Mouse (Mus musculus): Measurements from ENCODE around the gene 4933407L21Rik. TPM values are rescaled to one million over a fixed set of nuclear protein-coding genes. Genes with fewer than 3 reads are reported as not detected.
"Not testable (repeated sequence)": the region's sequence is repeated elsewhere in the genome, so short reads cannot be mapped to it uniquely, and the experiment has no call there.

Gene 4933407L21Rik
- total RNA-seq, 2 experiments from 2014 or later: 5.2 to 7.7 TPM

DNA sequence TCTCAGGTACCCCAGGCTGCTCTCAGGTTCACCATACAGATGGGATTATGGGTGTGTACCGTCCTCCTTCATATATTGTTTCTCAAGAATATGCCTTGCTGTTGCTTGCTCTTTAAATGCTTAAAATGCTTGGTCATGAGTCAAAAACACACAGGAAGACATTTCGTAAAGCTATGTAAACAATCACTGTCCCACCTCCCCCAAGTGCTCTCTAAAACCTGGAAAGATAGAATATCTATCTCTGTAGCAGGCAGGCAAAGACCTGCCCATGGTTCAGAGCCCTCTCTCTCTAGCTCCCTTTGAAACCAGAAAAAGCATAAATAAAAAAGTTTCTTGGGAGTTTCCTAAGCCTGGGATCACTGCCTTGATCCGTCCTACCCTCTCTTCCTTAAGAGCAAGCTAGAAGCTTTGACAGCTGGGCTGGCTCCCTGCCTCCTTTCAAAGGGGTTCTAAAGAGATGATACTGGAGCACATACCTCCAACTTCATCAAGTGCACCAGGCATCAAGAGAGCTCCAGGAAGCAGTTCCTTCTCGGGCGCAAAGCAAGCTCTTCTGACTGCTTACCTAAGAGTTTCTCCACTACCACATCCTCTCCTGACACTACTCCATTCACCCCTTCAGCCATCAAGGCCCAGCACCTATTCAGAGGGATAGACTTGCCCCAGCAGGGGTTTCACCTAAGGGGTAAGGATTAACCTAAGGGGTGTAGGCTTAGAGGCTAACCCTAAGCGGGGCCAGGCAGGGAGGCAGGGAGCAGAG, 31.0 kb downstream of the 4933407L21Rik start:
- no peak for DNase-seq (ENCODE audit: low spot score in 2 of 2)

DNA sequence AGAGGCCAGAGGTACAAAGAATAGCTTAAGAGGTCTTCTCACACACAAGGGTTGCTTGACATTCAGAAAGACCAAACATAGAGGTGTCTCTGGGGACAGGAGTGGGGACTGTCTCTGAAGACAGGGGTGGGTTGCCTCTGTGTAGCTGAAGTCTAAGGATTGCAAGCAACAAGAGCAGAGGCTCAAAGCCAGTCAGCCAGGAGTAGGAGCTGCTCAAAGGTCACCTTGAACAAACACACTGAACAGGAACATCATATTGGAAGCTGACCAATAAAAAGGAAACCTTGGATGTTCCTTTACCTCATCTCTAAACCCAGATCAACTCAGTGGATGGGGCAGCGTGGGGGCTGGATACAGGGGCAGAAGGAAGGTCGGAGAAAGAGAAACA, 31.6 kb downstream of the 4933407L21Rik start:
- DNase-seq (ENCODE audit: low spot score in 2 of 2): no peak

DNA sequence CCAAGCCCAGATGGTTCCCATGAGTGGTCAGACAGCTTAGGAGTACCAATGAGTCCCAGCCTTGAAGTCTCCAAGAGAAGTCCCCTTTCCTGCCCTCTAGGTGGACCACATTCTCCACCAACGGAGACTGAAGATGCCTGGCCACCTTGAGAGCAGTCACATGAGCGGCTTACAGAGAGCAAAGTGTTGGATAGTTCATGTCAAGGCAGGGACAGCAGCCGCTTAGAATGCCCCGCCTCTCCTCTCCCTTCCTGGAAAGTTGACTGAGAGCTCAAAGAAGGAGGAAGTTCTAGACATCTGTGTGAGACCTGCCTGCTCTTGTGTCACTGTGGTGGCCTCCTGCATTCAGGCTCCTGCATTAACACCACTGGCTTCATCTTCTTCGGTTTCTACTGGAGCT, 32.6 kb downstream of the 4933407L21Rik start, which contains the start of gene Gpr55:
Gene Gpr55, minus strand, starts transcription at position 135 of the 400 bp plus-strand sequence.
- no peak for DNase-seq (ENCODE audit: low spot score in 2 of 2)

DNA sequence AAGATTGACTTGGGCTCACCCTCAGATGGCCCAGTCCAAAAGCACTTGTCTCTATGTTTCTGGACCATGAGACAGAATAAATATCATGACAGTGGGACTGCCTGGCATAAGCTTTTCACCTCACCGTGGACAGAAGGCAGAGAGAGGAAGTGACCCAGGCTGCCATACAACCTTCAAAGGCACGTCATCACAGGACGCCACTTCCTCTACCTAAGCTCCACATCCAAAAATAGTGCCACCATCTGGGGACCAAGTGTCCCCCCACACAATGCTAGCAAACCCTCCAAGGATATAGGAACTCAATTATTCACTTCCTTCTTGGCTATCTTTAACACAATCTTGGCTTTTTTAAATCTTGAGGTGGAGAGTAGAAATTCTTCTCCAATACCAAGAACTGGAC, 33.8 kb downstream of the 4933407L21Rik start:
- DNase-seq (ENCODE audit: low spot score in 2 of 2): no peak

DNA sequence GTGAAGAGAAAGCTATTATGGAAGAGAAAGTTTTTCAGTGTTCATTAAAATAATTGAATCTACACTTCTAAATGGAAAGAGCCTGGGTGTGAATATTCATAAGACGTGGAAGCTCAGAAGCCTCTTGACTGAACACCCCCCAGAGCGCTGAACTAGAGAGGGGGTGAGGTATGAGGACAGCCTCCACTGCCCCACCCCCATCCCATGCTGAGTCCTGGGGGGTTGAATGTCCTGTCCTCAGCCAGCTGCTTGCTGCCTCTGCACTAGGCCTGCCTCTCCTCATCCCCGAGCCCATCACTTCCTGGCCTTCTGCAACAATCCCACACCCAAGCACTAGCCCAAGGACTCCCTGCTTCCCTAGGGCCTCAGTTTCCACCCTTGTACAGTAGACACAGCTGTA, 37.6 kb downstream of the 4933407L21Rik start:
- no peak for DNase-seq (ENCODE audit: low spot score in 2 of 2)

DNA sequence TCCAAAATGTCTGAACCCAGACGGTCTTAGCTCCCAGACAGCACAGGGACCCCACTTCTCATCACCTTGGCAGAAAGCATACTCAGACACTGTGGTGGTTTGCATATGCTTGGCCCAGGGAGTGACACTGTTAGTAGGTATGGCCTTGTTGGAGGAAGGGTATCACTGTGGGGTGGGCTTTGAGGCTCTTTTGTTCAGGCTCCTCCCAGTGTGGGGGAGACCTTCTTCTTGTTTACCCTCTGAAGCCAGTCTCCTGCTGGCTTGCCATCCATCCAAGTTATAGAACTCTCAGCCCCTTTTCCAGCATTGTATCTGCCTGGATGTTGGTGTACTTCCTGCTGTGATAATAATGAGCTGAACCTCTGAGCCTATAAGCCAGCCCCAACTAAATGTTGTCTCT, 40.8 kb downstream of the 4933407L21Rik start:
- no peak for DNase-seq (ENCODE audit: low spot score in 2 of 2)

DNA sequence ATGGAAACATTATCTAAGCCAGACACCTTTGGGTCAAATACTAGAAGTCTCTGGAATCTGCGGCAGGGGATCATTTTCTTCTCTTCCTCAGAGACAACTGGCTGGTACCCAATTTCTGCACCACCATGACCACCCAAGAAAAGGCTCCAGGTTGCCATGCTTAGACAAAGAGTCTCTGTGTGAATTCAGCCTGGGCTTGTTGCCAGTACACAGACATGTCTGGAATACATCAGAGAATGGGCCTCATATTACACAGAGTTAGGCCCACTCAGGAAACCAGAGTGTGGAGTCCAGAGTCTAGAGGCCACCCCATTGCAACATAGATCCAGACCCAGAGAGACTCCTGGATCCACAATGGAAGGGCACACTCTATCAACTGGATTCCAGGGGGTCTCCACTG, 41.2 kb downstream of the 4933407L21Rik start:
- DNase-seq (ENCODE audit: low spot score in 2 of 2): no peak

DNA sequence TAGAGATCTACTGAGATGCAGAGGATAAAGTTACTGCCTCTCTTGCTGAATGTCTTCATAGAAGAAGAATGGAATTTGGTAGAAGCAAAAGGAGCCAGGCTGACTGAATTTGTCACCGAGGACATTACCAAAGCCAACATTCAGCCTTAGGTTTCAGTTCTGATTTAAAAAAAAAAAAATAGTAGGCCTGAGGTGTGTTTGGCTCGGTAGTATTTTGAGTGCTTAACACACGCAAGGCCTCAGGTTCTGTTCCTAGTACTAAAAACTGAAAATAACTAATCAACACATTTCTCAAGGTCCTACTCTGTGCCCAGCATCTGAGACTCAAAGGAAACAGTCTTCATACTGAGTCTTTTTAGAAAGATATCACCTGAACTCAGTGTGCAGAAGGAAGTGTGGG, 42.8 kb downstream of the 4933407L21Rik start:
- no peak for DNase-seq (ENCODE audit: low spot score in 2 of 2)

DNA sequence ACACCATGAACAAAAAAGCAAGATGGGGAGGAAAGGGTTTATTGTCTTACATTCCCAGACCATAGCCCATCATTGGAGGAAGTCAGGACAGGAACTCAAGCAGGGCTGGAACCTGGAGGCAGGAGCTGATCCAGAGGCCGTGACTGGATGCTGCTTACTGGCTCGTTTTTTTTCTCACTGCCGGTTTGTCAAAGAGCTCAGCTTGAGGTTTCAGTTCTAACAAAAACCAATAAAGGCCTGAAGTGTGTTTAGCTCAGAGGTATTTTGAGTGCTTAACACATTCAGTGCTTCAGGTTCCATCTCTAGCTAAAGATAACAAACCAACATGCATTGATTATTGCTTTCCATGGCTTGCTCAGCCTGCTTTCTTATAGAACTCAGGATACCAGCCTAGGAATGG, 44.1 kb downstream of the 4933407L21Rik start:
- no peak for DNase-seq (ENCODE audit: low spot score in 2 of 2)

DNA sequence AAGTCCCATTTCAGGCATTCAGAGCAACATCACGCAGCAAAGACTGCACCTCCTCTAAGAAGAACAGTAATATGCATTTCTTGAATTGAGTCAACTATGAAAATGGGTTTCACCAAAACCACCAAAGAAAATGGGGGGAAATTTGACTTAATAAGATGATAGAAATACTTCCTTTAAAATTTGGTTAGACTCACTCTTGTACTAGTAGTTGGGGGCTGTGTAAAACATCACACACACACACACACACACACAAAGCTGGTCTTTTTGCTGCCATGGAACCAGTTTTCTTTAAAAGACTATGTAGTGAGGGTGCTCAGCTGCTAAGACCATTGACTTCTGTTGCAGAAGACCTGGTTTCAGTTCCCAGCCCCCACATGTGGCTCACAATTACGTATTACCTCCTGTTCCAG, 45.2 kb downstream of the 4933407L21Rik start:
- DNase-seq (ENCODE audit: low spot score in 2 of 2): no peak

DNA sequence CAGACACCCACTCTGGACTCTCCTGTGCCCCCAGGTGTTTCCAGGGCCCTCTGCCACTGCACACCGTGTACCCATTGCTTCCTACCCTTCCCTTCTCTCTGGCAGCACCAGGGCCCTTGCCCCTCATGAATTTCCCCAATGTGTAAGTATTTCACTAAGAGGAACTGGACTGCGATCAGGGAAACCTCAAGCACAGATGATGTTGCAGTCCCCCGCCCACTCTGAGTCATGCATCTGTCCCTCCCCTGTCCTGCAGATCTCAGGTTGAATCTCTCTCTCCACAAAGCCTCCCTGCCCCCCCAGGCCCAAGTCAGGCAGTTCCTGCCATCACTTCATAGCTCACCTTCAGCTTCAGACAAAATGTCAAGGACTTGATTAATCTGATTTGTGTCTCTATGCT, 49.4 kb downstream of the 4933407L21Rik start:
- no peak for DNase-seq (ENCODE audit: low spot score in 2 of 2)

DNA sequence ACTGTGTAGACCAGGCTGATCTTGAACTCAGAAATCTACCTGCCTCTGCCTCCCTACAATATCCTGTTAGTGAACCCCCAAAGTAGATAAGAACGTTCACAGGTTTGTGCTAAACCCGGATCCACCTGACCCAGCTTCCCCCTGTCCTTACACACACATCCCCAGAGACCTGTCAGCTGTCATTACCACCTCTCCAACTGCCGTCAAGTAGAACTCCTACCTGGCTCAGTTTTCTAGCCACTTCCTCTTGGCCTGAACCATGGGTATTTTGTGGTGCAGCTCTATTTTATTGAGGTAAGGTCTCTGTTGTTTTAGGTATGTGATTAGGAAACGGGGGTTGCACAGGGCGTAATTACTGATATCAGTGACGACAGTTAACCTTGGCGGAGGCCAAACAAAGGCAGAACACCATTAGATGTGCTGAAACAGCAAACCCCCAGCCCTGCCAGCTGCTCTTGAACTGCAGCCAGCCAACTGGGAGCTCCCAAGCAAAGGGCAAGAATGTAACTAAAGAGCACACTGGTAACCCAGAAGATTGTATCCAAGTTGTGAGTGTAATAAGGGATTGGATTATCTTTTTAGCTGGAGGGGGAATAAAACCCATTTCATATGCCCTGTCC, 53.6 kb downstream of the 4933407L21Rik start:
- DNase-seq (ENCODE audit: low spot score in 2 of 2): no peak

DNA sequence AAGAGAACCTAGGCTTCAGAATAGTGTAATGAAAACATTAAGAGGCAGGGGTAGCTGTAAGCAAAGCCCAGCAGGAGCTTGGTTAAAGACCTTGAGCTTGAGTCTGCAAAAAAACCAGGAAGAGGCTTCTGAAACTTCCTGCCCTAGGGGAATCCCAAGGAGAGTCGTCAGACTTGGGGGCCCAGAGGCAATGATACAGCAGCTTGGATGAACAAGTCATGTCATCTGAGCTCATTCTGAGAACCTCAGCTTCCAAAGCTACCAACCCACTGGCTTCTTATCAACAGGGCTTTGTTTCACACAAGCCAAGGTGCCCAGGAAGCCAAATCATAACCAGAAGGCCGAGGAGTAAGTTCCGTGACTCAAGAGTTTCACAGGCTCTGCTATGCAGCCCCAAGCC, 57.5 kb downstream of the 4933407L21Rik start:
- no peak for DNase-seq (ENCODE audit: low spot score in 2 of 2)

DNA sequence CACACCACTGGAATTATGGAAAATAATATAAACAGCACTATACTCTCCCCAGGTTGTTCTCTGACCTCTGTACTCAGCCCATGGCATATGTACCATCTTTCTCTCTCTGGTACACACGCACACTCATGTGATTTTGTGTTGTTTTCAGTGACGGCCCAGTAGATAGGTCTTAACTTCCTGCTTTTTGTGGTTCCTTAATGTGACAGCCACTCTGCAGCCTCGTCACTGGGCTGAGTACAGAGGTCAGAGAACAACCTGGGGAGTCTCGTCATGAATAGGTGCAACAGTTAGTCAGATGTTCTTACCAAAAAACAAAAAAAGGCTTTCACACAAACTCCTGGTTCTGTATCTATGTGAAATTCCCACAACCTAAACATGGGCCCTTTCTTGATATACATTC, 60.1 kb downstream of the 4933407L21Rik start:
- no peak for DNase-seq (ENCODE audit: low spot score in 2 of 2)

DNA sequence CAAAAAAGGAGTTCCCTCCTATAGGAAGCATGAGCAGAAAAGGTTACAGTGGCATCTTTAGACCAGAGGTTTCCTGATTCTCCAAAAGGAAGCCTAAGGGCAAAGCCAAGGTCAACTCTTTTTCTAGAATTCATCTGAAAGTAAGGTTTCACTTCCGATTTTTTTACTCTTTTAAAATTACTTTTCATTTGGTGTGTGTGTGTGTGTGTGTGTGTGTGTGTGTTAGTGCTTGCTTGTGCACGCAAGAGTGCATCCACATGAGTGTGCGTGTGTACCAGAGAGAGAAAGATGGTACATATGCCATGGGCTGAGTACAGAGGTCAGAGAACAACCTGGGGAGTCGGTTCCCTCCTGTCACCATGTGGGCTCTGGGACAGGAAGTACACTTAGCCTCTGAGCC, 60.6 kb downstream of the 4933407L21Rik start:
- DNase-seq (ENCODE audit: low spot score in 2 of 2): not testable (repeated sequence)

Other genes with a start within 250 kb of the 4933407L21Rik start
- gene A630001G21Rik, start 149.8 kb upstream of the 4933407L21Rik start, total RNA-seq (2021): under 1 TPM; 0.19 to 0.63 TPM
- 100 to 1,000 TPM; 170 to 175 TPM for gene Cab39, start 135.0 kb upstream of the 4933407L21Rik start, total RNA-seq (2021)
- gene Itm2c, start 34.2 kb upstream of the 4933407L21Rik start, total RNA-seq (2021): 100 to 1,000 TPM; 731 to 809 TPM
- under 1 TPM; 0.09 to 0.14 TPM for gene Gpr55, start 32.5 kb downstream of the 4933407L21Rik start, total RNA-seq (2021)
- under 1 TPM; 0.37 to 0.79 TPM for gene Spata3, start 88.3 kb downstream of the 4933407L21Rik start, total RNA-seq (2021)
- 10 to 100 TPM; 10.8 to 10.9 TPM for gene 2810459M11Rik, start 117.4 kb downstream of the 4933407L21Rik start, total RNA-seq (2021)
- 100 to 1,000 TPM; 114 to 115 TPM for gene Psmd1, start 135.9 kb downstream of the 4933407L21Rik start, total RNA-seq (2021)
- not detected for gene Htr2b, start 183.5 kb downstream of the 4933407L21Rik start, total RNA-seq (2021)
- gene Gm21972, start 205.2 kb downstream of the 4933407L21Rik start, total RNA-seq (2021): 10 to 100 TPM in 1 of 2 experiments, 1 to 10 TPM in 1; 9.8 to 10.3 TPM
- 10 to 100 TPM; 32.2 to 36.4 TPM for gene Armc9, start 226.3 kb downstream of the 4933407L21Rik start, total RNA-seq (2021)

Measured in left cerebral cortex, adult 18-20 months (tissue).